Mouse (Mus musculus): ENCODE results near the gene Krt26. TPM values are rescaled to one million over a fixed set of nuclear protein-coding genes. Genes with fewer than 3 reads are reported as not detected.
A peak's percentile ranks its signal among the peaks of the same experiment; 100 is the strongest.

Krt26 gene
- polyA plus RNA-seq, 1 experiment from 2014 or later = 1.6 TPM

GRCm38 (mm10) chr11:99333426-99333825 lies 4.3 kb downstream of the Krt26 start:
- Histone ChIP-seq H3K36me3 (no peaks in the 10 kb centered on the region), H3K4me3 (replicated peaks) (no peak overlapping the region), H3K4me2 (replicated peaks) (no peak overlapping the region), H3K9ac (no peak overlapping the region), H3K27ac (replicated peaks) (no peak overlapping the region), H3K27me3 (no peaks in the 10 kb centered on the region), H3K9me3 (replicated peaks) (no peaks in the 10 kb centered on the region), H3K4me1 (no peaks in the 10 kb centered on the region)
- 63% methylated on average over 13 of the region's 13 CpGs for WGBS
- ATAC-seq (ENCODE audit: insufficient number of reproducible peaks, low FRiP score, low TSS enrichment, low read depth) = no peak

- Histone ChIP-seq H3K27me3 (no peaks in the 10 kb centered on the region), H3K9ac (no peak overlapping the region), H3K9me3 (replicated peaks) (no peaks in the 10 kb centered on the region), H3K4me1 (no peaks in the 10 kb centered on the region), H3K4me2 (replicated peaks) (no peak overlapping the region), H3K27ac (replicated peaks) (no peak overlapping the region), H3K36me3 (no peaks in the 10 kb centered on the region), H3K4me3 (replicated peaks) (no peak overlapping the region)
- no peak for ATAC-seq (ENCODE audit: insufficient number of reproducible peaks, low FRiP score, low TSS enrichment, low read depth)
- WGBS = 70% methylated on average over 2 of the region's 2 CpGs
These were observed 8.1 kb downstream of the Krt26 start for GRCm38 (mm10) chr11:99329655-99330054.

GRCm38 (mm10) chr11:99322851-99323250 lies 14.9 kb downstream of the Krt26 start, which contains the start of gene Krt25:
Gene Krt25, minus strand, starts transcription at chr11:99322951.
- no peak for ATAC-seq (ENCODE audit: insufficient number of reproducible peaks, low FRiP score, low TSS enrichment, low read depth)
- Histone ChIP-seq H3K27ac (replicated peaks) (no peak within 1 kb of the TSS), H3K4me2 (replicated peaks) (no peak within 1 kb of the TSS), H3K4me3 (replicated peaks) (no peak within 1 kb of the TSS), H3K27me3 (no peaks in the 10 kb centered on the region), H3K4me1 (0 out of 2 replicates have a peak, but pooled peaks cover 4% of the 10 kb centered on the region), H3K36me3 (no peaks in the 10 kb centered on the region), H3K9ac (no peak within 1 kb of the TSS), H3K9me3 (replicated peaks) (no peaks in the 10 kb centered on the region)
- 86% methylated on average over 11 of the region's 11 CpGs for WGBS

GRCm38 (mm10) chr11:99321094-99321493 lies 16.7 kb downstream of the Krt26 start:
- Histone ChIP-seq H3K4me1 (0 out of 2 replicates have a peak, but pooled peaks cover 4% of the 10 kb centered on the region), H3K36me3 (no peaks in the 10 kb centered on the region), H3K9me3 (replicated peaks) (no peaks in the 10 kb centered on the region), H3K27me3 (no peaks in the 10 kb centered on the region), H3K27ac (replicated peaks) (no peak overlapping the region), H3K4me3 (replicated peaks) (no peak overlapping the region), H3K4me2 (replicated peaks) (no peak overlapping the region), H3K9ac (no peak overlapping the region)
- WGBS = 88% methylated on average over 14 of the region's 14 CpGs
- ATAC-seq (ENCODE audit: insufficient number of reproducible peaks, low FRiP score, low TSS enrichment, low read depth) = no peak

GRCm38 (mm10) chr11:99319127-99319526 lies 18.6 kb downstream of the Krt26 start:
- no peak overlapping the region for H3K9ac ChIP-seq
- WGBS = 45% methylated on average over 9 of the region's 9 CpGs
- no peak overlapping the region for H3K27ac ChIP-seq (replicated peaks)

GRCm38 (mm10) chr11:99316543-99316942 lies 21.2 kb downstream of the Krt26 start:
- H3K4me1 ChIP-seq = 0 out of 2 replicates have a peak, but pooled peaks cover 4% of the 10 kb centered on the region
- H3K27me3 ChIP-seq = no peaks in the 10 kb centered on the region
- no peak overlapping the region for H3K27ac ChIP-seq (replicated peaks)
- ATAC-seq (ENCODE audit: insufficient number of reproducible peaks, low FRiP score, low TSS enrichment, low read depth) = no peak
- H3K4me3 ChIP-seq (replicated peaks) = no peak overlapping the region
- H3K9ac ChIP-seq = no peak overlapping the region
- H3K36me3 ChIP-seq = no peaks in the 10 kb centered on the region
- no peaks in the 10 kb centered on the region for H3K9me3 ChIP-seq (replicated peaks)
- 53% methylated on average over 8 of the region's 8 CpGs for WGBS
- H3K4me2 ChIP-seq (replicated peaks) = no peak overlapping the region

More at GRCm38 (mm10) chr11:99319127-99319526, 18.6 kb downstream of the Krt26 start:
- H3K27me3 ChIP-seq = no peaks in the 10 kb centered on the region
- 0 out of 2 replicates have a peak, but pooled peaks cover 4% of the 10 kb centered on the region for H3K4me1 ChIP-seq
- H3K36me3 ChIP-seq = no peaks in the 10 kb centered on the region
- H3K9me3 ChIP-seq (replicated peaks) = no peaks in the 10 kb centered on the region
- no peak for ATAC-seq (ENCODE audit: insufficient number of reproducible peaks, low FRiP score, low TSS enrichment, low read depth)
- H3K4me3 ChIP-seq (replicated peaks) = no peak overlapping the region
- no peak overlapping the region for H3K4me2 ChIP-seq (replicated peaks)

- no peak overlapping the region for H3K4me3 ChIP-seq (replicated peaks)
- no peaks in the 10 kb centered on the region for H3K27me3 ChIP-seq
- no peak overlapping the region for H3K27ac ChIP-seq (replicated peaks)
- H3K36me3 ChIP-seq = no peaks in the 10 kb centered on the region
- H3K9ac ChIP-seq = no peak overlapping the region
- no peak overlapping the region for H3K4me2 ChIP-seq (replicated peaks)
- WGBS = 77% methylated on average over 2 of the region's 2 CpGs
- 0 out of 2 replicates have a peak, but pooled peaks cover 4% of the 10 kb centered on the region for H3K4me1 ChIP-seq
- H3K9me3 ChIP-seq (replicated peaks) = no peaks in the 10 kb centered on the region
- ATAC-seq (ENCODE audit: insufficient number of reproducible peaks, low FRiP score, low TSS enrichment, low read depth) = no peak
These were observed 23.2 kb downstream of the Krt26 start for GRCm38 (mm10) chr11:99314594-99314993.

GRCm38 (mm10) chr11:99310882-99311281 lies 26.9 kb downstream of the Krt26 start:
- H3K9me3 ChIP-seq (replicated peaks) = no peaks in the 10 kb centered on the region
- 79% methylated on average over 1 of the region's 1 CpGs for WGBS

GRCm38 (mm10) chr11:99307579-99307978 lies 30.2 kb downstream of the Krt26 start:
- ATAC-seq (ENCODE audit: insufficient number of reproducible peaks, low FRiP score, low TSS enrichment, low read depth) = no peak
- H3K4me2 ChIP-seq (replicated peaks) = no peak overlapping the region
- no peak overlapping the region for H3K27ac ChIP-seq (replicated peaks)
- H3K9ac ChIP-seq = no peak overlapping the region
- no peak overlapping the region for H3K4me3 ChIP-seq (replicated peaks)
- no peaks in the 10 kb centered on the region for H3K9me3 ChIP-seq (replicated peaks)
- H3K36me3 ChIP-seq = no peaks in the 10 kb centered on the region
- H3K27me3 ChIP-seq = no peaks in the 10 kb centered on the region
- WGBS = 31% methylated on average over 2 of the region's 2 CpGs
- no peaks in the 10 kb centered on the region for H3K4me1 ChIP-seq

More at GRCm38 (mm10) chr11:99310882-99311281, 26.9 kb downstream of the Krt26 start:
- no peak overlapping the region for H3K4me2 ChIP-seq (replicated peaks)
- H3K4me3 ChIP-seq (replicated peaks) = no peak overlapping the region
- ATAC-seq (ENCODE audit: insufficient number of reproducible peaks, low FRiP score, low TSS enrichment, low read depth) = no peak
- H3K27ac ChIP-seq (replicated peaks) = no peak overlapping the region
- no peak overlapping the region for H3K9ac ChIP-seq
- H3K27me3 ChIP-seq = no peaks in the 10 kb centered on the region
- H3K36me3 ChIP-seq = no peaks in the 10 kb centered on the region
- H3K4me1 ChIP-seq = no peaks in the 10 kb centered on the region

- WGBS = 55% methylated on average over 5 of the region's 5 CpGs
- ATAC-seq (ENCODE audit: insufficient number of reproducible peaks, low FRiP score, low TSS enrichment, low read depth) = no peak
- H3K4me2 ChIP-seq (replicated peaks) = no peak overlapping the region
- H3K4me3 ChIP-seq (replicated peaks) = no peak overlapping the region
- H3K27ac ChIP-seq (replicated peaks) = no peak overlapping the region
- H3K4me1 ChIP-seq = no peaks in the 10 kb centered on the region
- H3K9ac ChIP-seq = no peak overlapping the region
- H3K27me3 ChIP-seq = no peaks in the 10 kb centered on the region
- no peaks in the 10 kb centered on the region for H3K36me3 ChIP-seq
- H3K9me3 ChIP-seq (replicated peaks) = no peaks in the 10 kb centered on the region
These were observed 42.7 kb downstream of the Krt26 start for GRCm38 (mm10) chr11:99295039-99295438.

- Histone ChIP-seq H3K27ac (replicated peaks) (no peak overlapping the region), H3K9me3 (replicated peaks) (no peaks in the 10 kb centered on the region), H3K9ac (no peak overlapping the region), H3K27me3 (no peaks in the 10 kb centered on the region), H3K36me3 (no peaks in the 10 kb centered on the region), H3K4me1 (no peaks in the 10 kb centered on the region), H3K4me2 (replicated peaks) (no peak overlapping the region), H3K4me3 (replicated peaks) (no peak overlapping the region)
- WGBS = 56% methylated on average over 5 of the region's 5 CpGs
- ATAC-seq (ENCODE audit: insufficient number of reproducible peaks, low FRiP score, low TSS enrichment, low read depth) = no peak
These were observed 44.9 kb downstream of the Krt26 start for GRCm38 (mm10) chr11:99292846-99293245.

- peak; percentile 51; the same call in 1 of the 2 replicates for ATAC-seq (ENCODE audit: insufficient number of reproducible peaks, low FRiP score, low TSS enrichment, low read depth)
These were observed 52.9 kb downstream of the Krt26 start, which contains the start of gene Krt24 for GRCm38 (mm10) chr11:99284833-99285312. Gene Krt24, minus strand, starts transcription at chr11:99285262.

More at GRCm38 (mm10) chr11:99284833-99285312, 52.9 kb downstream of the Krt26 start, which contains the start of gene Krt24:
- Histone ChIP-seq H3K27ac (replicated peaks) (no peak within 1 kb of the TSS), H3K9me3 (replicated peaks) (no peaks in the 10 kb centered on the region), H3K4me3 (replicated peaks) (no peak within 1 kb of the TSS), H3K4me1 (peaks cover 4% of the 10 kb centered on the region), H3K4me2 (replicated peaks) (no peak within 1 kb of the TSS), H3K36me3 (no peaks in the 10 kb centered on the region), H3K27me3 (no peaks in the 10 kb centered on the region), H3K9ac (no peak within 1 kb of the TSS)
- WGBS = 38% methylated on average over 11 of the region's 11 CpGs
